Mouse (Mus musculus): ENCODE data around the gene Mfge8.

The Mfge8 gene

GRCm38 (mm10) chr7:79148711-79149266, at the start of gene Mfge8:
Mfge8 (minus strand) TSS chr7:79149060.
- DNase-seq (ENCODE audit: low spot score in 2 of 2): peak in 1 of 2 experiments; percentile 75

- peak; percentile 66 to 79 for DNase-seq (ENCODE audit: low spot score in 2 of 2)
These were observed 45.9 kb upstream of the Mfge8 start for GRCm38 (mm10) chr7:79194560-79195413.

GRCm38 (mm10) chr7:79193936-79194335, 45.1 kb upstream of the Mfge8 start:
- DNase-seq (ENCODE audit: low spot score in 2 of 2): no peak

GRCm38 (mm10) chr7:79191501-79191900, 42.6 kb upstream of the Mfge8 start:
- DNase-seq (ENCODE audit: low spot score in 2 of 2): no peak

- DNase-seq (ENCODE audit: low spot score in 2 of 2): no peak
These were observed 41.7 kb upstream of the Mfge8 start for GRCm38 (mm10) chr7:79190592-79190991.

GRCm38 (mm10) chr7:79189211-79189610, 40.4 kb upstream of the Mfge8 start:
- no peak for DNase-seq (ENCODE audit: low spot score in 2 of 2)

- DNase-seq (ENCODE audit: low spot score in 2 of 2): no peak
These were observed 38.7 kb upstream of the Mfge8 start for GRCm38 (mm10) chr7:79187591-79187990.

- DNase-seq (ENCODE audit: low spot score in 2 of 2): no peak
These were observed 34.6 kb upstream of the Mfge8 start for GRCm38 (mm10) chr7:79183417-79183816.

GRCm38 (mm10) chr7:79173800-79174199, 24.9 kb upstream of the Mfge8 start:
- DNase-seq (ENCODE audit: low spot score in 2 of 2): no peak

GRCm38 (mm10) chr7:79171782-79172181, 22.9 kb upstream of the Mfge8 start:
- no peak for DNase-seq (ENCODE audit: low spot score in 2 of 2)

GRCm38 (mm10) chr7:79167006-79167562, 18.2 kb upstream of the Mfge8 start:
- DNase-seq (ENCODE audit: low spot score in 2 of 2): no peak

- no peak for DNase-seq (ENCODE audit: low spot score in 2 of 2)
These were observed 10.5 kb upstream of the Mfge8 start for GRCm38 (mm10) chr7:79159406-79159805.

- no peak for DNase-seq (ENCODE audit: low spot score in 2 of 2)
These were observed 662 bp upstream of the Mfge8 start for GRCm38 (mm10) chr7:79149522-79149921.

GRCm38 (mm10) chr7:79147931-79148653, 768 bp downstream of the Mfge8 start:
- no peak for DNase-seq (ENCODE audit: low spot score in 2 of 2)

GRCm38 (mm10) chr7:79147011-79147837, 1.6 kb downstream of the Mfge8 start:
- no peak for DNase-seq (ENCODE audit: low spot score in 2 of 2)

GRCm38 (mm10) chr7:79140897-79141296, 8.0 kb downstream of the Mfge8 start:
- DNase-seq (ENCODE audit: low spot score in 2 of 2): peak in 1 of 2 experiments; percentile 87

GRCm38 (mm10) chr7:79139891-79140591, 8.8 kb downstream of the Mfge8 start:
- DNase-seq (ENCODE audit: low spot score in 2 of 2): no peak

- no peak for DNase-seq (ENCODE audit: low spot score in 2 of 2)
These were observed 9.5 kb downstream of the Mfge8 start for GRCm38 (mm10) chr7:79139328-79139824.

- DNase-seq (ENCODE audit: low spot score in 2 of 2): no peak
These were observed 15.5 kb downstream of the Mfge8 start for GRCm38 (mm10) chr7:79133391-79133790.

- DNase-seq (ENCODE audit: low spot score in 2 of 2): no peak
These were observed 17.9 kb downstream of the Mfge8 start, which contains the start of gene Hapln3 for GRCm38 (mm10) chr7:79130843-79131444. Hapln3 (minus strand) TSS chr7:79131018.

Data from left cerebral cortex, adult 9 months (tissue).